Mouse (Mus musculus): ENCODE data around the gene Rapgef2. TPM values are rescaled to one million over a fixed set of nuclear protein-coding genes. Genes with fewer than 3 reads are reported as not detected.

Gene Rapgef2
- total RNA-seq, 2 experiments from 2014 or later, result 13.0 to 29.3 TPM

DNA sequence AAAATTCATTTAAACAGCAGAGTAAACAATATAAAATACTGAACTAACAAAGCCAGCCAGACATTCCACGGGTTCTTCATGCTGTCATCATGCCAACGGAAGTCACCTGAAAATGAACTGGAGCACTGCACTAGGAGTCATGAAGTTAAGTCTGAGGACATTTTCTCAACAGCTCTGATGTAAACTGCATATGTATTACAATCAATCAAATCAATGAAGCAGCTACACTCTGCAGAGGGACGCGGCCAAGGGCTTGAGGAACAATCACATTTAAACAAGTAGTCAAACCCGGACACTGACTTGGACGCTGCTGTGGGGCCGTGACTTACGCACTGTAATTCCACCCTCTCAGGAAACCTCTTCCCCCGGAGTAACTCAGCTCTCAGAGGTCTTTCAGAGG, 82.1 kb downstream of the Rapgef2 start:
- peak overlapping the region; percentile 81 for H3K27ac ChIP-seq
- DNase-seq, result no peak
- no peak overlapping the region for H3K4me3 ChIP-seq
- intact Hi-C loops (cut with DNase I), result loop anchor here (2.0 to 5.0 kb wide), 5 partner anchors 15 to 363 kb away; partner anchors contain the start of gene Fnip2
- no peak for TF ChIP-seq CTCF (IDR thresholded peaks at IDR 0.05)

DNA sequence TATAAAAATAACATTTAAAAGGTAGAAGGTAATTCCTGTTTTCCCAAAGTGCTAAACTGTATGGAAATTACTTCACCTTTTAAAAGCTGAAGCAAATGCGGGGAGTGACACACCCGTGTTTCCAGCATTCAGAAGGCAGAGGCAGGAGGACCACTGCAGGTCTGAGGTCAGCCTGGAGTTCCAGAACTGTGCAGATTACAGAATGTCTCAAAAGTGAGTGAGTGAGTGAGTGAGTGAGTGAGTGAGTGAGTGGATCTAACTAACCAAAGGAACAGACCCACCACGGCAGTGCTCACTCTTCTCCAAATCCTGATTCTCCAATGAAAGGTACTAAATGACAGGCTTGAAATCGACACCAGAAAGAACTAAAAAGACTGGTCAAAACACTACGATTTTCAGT, 82.5 kb downstream of the Rapgef2 start:
- Histone ChIP-seq H3K4me3 (no peak overlapping the region), H3K27ac (peak overlapping the region; percentile 81)
- no peak for TF ChIP-seq CTCF (IDR thresholded peaks at IDR 0.05)
- DNase-seq, result no peak
- intact Hi-C loops (cut with DNase I), result loop anchor here (2.0 to 5.0 kb wide), 7 partner anchors 15 to 383 kb away; partner anchors contain the start of gene Fnip2

GRCm38 (mm10) chr3:79203178-79203577, 83.1 kb downstream of the Rapgef2 start:
- DNase-seq, result peak; percentile 77
- peak overlapping the region; percentile 36 for H3K4me3 ChIP-seq
- intact Hi-C loops (cut with DNase I), result loop anchor here (2.0 to 5.0 kb wide), 6 partner anchors 234 to 384 kb away; partner anchors contain the start of gene Fnip2
- TF ChIP-seq CTCF (IDR thresholded peaks at IDR 0.05), result no peak
- peak overlapping the region; percentile 81 for H3K27ac ChIP-seq

DNA sequence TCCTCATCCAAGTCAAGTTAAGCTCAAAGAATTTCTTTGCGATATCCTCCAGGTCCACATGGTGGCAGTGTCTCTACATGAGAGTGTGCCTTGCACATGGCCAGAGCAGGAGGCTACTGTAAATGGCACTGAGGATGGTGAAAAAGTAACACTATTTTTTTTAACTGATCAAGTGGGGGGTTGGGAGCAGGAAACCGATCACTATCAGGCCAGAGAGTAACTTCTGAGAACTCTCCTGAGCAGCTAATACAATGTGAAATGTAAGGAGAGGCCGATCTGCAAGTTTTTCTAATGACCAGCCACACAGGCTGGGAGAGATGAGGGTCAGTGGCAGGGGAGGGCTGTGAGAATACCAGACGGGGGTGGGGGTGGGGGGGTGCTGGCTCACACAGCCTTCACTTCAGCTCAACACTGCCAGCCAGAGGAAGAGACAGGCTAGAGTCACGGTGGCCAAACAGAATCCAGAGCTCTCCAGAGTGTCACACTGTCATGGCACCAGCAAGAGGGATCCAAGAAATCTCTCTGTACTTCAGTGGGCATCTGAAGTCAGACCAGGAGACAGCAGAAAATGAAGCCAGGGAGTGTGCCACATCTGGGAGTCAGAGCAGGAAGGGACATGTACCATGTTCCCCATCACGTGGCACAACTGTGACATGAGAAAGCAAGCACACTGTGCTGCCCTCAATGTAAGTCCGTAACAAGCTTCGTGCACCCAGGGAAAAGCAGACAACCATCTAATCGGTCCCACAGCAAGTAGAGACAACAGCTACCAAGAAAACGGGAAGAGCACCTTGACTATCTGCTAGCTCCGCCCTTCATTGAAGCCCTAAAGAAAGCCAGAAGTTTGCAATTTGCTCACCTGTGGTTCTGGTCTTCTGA, 83.8 kb downstream of the Rapgef2 start:
- Histone ChIP-seq H3K4me3 (peak overlapping the region; percentile 36), H3K27ac (peak overlapping the region; percentile 81)
- intact Hi-C loops (cut with DNase I), result loop anchor here (2.0 to 5.0 kb wide), 6 partner anchors 235 to 384 kb away; partner anchors contain the start of gene Fnip2
- peak; percentile 73 for DNase-seq
- TF ChIP-seq CTCF (IDR thresholded peaks at IDR 0.05), result peak; percentile 89

DNA sequence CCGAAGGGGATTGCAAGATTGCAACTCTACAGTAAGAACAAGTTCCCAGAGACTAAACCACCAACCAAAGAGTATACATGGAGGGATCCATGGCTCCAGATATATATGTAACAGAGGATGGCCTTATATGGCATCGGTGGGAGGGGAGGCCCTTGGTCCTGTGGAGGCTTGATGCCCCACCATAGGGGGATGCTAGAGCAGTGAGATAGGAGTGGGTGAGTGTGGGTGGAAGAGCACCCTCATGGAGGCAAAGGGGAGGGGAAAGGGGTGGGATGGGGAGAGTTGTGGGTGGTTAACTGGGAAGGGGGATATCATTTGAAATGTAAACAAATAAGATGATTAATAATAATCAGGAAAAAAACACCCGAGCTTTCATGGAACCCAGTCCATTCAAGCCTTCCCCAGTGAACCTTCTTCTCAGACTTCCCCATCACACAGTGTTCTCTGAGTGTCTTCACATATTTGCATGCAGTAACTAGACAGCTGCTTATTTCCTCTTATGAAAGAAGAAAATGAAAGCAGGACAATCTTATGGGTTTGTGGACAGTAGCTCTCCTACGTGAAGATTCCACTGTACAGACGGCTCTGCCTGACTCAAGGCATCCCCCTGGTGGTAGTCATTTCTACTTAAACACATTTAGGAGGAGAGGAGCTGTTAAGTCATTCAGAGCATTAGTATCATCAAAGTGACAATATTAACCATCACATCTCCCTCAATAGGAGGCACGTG, 89.4 kb downstream of the Rapgef2 start:
- H3K4me3 ChIP-seq, result peak overlapping the region; percentile 57
- intact Hi-C loops (cut with DNase I), result loop anchor here (2.0 to 5.0 kb wide), 2 partner anchors 95 to 236 kb away; no protein-coding TSS in a partner anchor
- no peak for DNase-seq
- H3K27ac ChIP-seq, result peak overlapping the region; percentile 67
- TF ChIP-seq CTCF (IDR thresholded peaks at IDR 0.05), result peak; percentile 85

GRCm38 (mm10) chr3:79195280-79195679, 91.0 kb downstream of the Rapgef2 start:
- Histone ChIP-seq H3K27ac (peak overlapping the region; percentile 93), H3K4me3 (no peak overlapping the region)
- TF ChIP-seq CTCF (IDR thresholded peaks at IDR 0.05), result no peak
- no peak for DNase-seq
- intact Hi-C loops (cut with DNase I), result loop anchor here (5.0 kb wide), 1 partner anchor 93 kb away; no protein-coding TSS in a partner anchor

DNA sequence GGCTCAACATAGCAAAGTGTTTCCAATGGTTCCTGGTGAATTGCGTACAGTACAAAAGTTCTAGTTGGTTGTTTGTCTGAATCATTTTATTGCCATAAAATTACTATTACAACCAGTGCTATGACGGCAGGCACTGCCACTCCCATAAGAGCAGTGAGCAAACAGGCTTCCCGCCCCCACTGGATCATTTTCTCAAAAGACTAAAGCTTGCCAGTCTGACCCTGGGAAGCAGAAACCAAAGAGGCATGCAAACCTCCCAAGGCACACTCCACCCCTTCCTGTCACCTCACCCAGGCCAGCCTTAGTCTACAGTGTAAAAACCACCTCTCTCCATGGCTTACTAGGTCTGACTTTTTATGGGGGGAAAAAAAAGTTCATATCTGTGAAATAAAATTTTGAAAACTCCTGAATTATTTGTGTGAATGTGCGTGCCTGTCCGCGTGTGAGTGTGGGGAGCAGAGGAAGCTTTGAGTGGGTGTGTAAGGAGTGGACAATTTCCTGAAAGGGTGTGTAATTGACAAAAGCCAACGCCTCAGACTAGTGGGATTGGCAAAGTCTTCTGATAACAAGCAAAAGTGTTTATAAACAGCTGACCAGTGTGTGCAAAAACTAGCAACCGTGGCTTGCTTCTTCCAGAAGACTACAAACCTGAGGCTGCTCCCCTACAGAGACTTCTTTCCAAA, 92.1 kb downstream of the Rapgef2 start:
- H3K27ac ChIP-seq, result peak overlapping the region; percentile 93
- no peak overlapping the region; the same call in 1 of the 2 replicates for H3K4me3 ChIP-seq
- peak; percentile 49 for DNase-seq
- intact Hi-C loops (cut with DNase I), result no loop called here
- no peak for TF ChIP-seq CTCF (IDR thresholded peaks at IDR 0.05)

DNA sequence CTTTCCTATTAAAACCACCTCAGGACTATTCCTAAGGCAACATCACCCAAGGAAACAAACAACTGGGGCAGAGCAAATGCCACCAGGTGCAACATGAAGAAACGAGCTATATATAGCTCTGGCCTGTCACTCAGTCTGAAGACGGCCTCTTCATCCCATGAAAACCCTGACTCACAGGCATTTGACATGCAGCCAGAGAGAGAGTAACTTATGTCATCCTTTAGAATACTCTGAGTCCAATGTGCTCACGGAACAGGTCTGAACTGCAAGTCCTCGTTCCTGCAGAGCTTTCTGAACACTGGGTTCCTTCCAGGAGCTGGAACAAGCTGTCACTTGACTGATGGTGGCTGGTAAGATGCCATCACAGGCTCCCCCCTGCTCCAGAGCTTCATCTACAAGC, 93.3 kb downstream of the Rapgef2 start:
- DNase-seq, result peak; percentile 67
- H3K4me3 ChIP-seq, result peak overlapping the region; percentile 29
- no peak for TF ChIP-seq CTCF (IDR thresholded peaks at IDR 0.05)
- intact Hi-C loops (cut with DNase I), result loop anchor here (2.0 kb wide), 1 partner anchor 14 kb away; no protein-coding TSS in a partner anchor
- peak overlapping the region; percentile 93 for H3K27ac ChIP-seq

GRCm38 (mm10) chr3:79191981-79192380, 94.3 kb downstream of the Rapgef2 start:
- H3K4me3 ChIP-seq, result no peak overlapping the region
- H3K27ac ChIP-seq, result peak overlapping the region; percentile 93
- no peak for TF ChIP-seq CTCF (IDR thresholded peaks at IDR 0.05)
- no peak for DNase-seq
- intact Hi-C loops (cut with DNase I), result loop anchor here (2.0 kb wide), 1 partner anchor 13 kb away; no protein-coding TSS in a partner anchor

GRCm38 (mm10) chr3:79191471-79191870, 94.8 kb downstream of the Rapgef2 start:
- H3K4me3 ChIP-seq, result no peak overlapping the region
- DNase-seq, result no peak
- intact Hi-C loops (cut with DNase I), result no loop called here
- TF ChIP-seq CTCF (IDR thresholded peaks at IDR 0.05), result no peak
- H3K27ac ChIP-seq, result peak overlapping the region; percentile 93

- H3K4me3 ChIP-seq, result 0 out of 2 replicates have a peak overlapping the region, but pooled peaks have one; percentile 26
- peak overlapping the region; percentile 93 for H3K27ac ChIP-seq
- intact Hi-C loops (cut with DNase I), result no loop called here
- peak; percentile 37 for DNase-seq
- no peak for TF ChIP-seq CTCF (IDR thresholded peaks at IDR 0.05)
Measured at GRCm38 (mm10) chr3:79190377-79190776, 95.9 kb downstream of the Rapgef2 start.

DNA sequence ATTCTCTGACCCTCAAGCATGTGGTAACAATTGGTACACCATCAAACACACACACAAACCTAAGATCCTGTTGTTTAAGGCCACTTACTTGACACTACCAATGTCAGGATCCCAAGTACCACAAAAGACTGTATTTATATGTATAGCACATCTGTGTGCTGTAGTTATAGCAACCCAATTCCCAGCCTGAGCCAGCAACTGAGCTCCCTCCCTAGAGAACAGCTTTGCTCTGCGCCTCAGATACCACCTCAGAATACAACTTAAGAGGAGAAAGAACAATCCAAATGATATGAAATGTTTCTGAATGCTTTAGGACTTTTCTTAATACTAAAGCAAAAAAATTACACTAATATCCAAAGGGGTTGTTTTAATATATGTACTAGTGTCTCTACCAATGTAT, 98.4 kb downstream of the Rapgef2 start:
- DNase-seq, result no peak
- no peak overlapping the region for H3K4me3 ChIP-seq
- no peak overlapping the region for H3K27ac ChIP-seq
- intact Hi-C loops (cut with DNase I), result no loop called here
- TF ChIP-seq CTCF (IDR thresholded peaks at IDR 0.05), result no peak

Data from gastrocnemius, adult 2 months (tissue).